Mouse (Mus musculus): ENCODE measurements at regions not wholly inside any gene's neighbourhood (a gene's known extent, or its start where the extent isn't known, plus 50 kb on each side); places are given as distances from the start of the nearest gene placed in this dataset.

- no peak for DNase-seq (ENCODE audit: low spot score in 2 of 2)
Measured at GRCm38 (mm10) chr6:126353346-126353745, 181.9 kb downstream of the Kcna5 start.

- no peak for DNase-seq (ENCODE audit: low spot score in 2 of 2)
Measured at GRCm38 (mm10) chr6:126350476-126350875, 183.8 kb upstream of the Ntf3 start.

- no peak for DNase-seq (ENCODE audit: low spot score in 2 of 2)
Measured at GRCm38 (mm10) chr6:126349905-126350304, 183.2 kb upstream of the Ntf3 start.

- no peak for DNase-seq (ENCODE audit: low spot score in 2 of 2)
Measured at GRCm38 (mm10) chr6:126345221-126345620, 178.5 kb upstream of the Ntf3 start.

- DNase-seq (ENCODE audit: low spot score in 2 of 2): no peak
Measured at GRCm38 (mm10) chr6:126340098-126340610, 173.4 kb upstream of the Ntf3 start.

GRCm38 (mm10) chr6:126337711-126338110 lies 171.0 kb upstream of the Ntf3 start:
- no peak for DNase-seq (ENCODE audit: low spot score in 2 of 2)

GRCm38 (mm10) chr6:126334258-126334657 lies 167.5 kb upstream of the Ntf3 start:
- no peak for DNase-seq (ENCODE audit: low spot score in 2 of 2)

- DNase-seq (ENCODE audit: low spot score in 2 of 2): no peak
Measured at GRCm38 (mm10) chr6:126327187-126327586, 160.5 kb upstream of the Ntf3 start.

GRCm38 (mm10) chr6:126318523-126318922 lies 151.8 kb upstream of the Ntf3 start:
- DNase-seq (ENCODE audit: low spot score in 2 of 2): no peak

GRCm38 (mm10) chr6:126310786-126311480 lies 144.2 kb upstream of the Ntf3 start:
- no peak for DNase-seq (ENCODE audit: low spot score in 2 of 2)

GRCm38 (mm10) chr6:126303086-126303485 lies 136.4 kb upstream of the Ntf3 start:
- no peak for DNase-seq (ENCODE audit: low spot score in 2 of 2)

GRCm38 (mm10) chr6:126291581-126291980 lies 124.9 kb upstream of the Ntf3 start:
- no peak for DNase-seq (ENCODE audit: low spot score in 2 of 2)

GRCm38 (mm10) chr6:126287166-126287565 lies 120.5 kb upstream of the Ntf3 start:
- DNase-seq (ENCODE audit: low spot score in 2 of 2): no peak

- no peak for DNase-seq (ENCODE audit: low spot score in 2 of 2)
Measured at GRCm38 (mm10) chr6:126286201-126286600, 119.5 kb upstream of the Ntf3 start.

- DNase-seq (ENCODE audit: low spot score in 2 of 2): no peak
Measured at GRCm38 (mm10) chr6:126284409-126284808, 117.7 kb upstream of the Ntf3 start.

GRCm38 (mm10) chr6:126280352-126280751 lies 113.6 kb upstream of the Ntf3 start:
- no peak for DNase-seq (ENCODE audit: low spot score in 2 of 2)

- no peak for DNase-seq (ENCODE audit: low spot score in 2 of 2)
Measured at GRCm38 (mm10) chr6:126245986-126246385, 79.3 kb upstream of the Ntf3 start.

GRCm38 (mm10) chr6:126245431-126245830 lies 78.7 kb upstream of the Ntf3 start:
- DNase-seq (ENCODE audit: low spot score in 2 of 2): no peak

GRCm38 (mm10) chr6:126242299-126242698 lies 75.6 kb upstream of the Ntf3 start:
- no peak for DNase-seq (ENCODE audit: low spot score in 2 of 2)

GRCm38 (mm10) chr6:126240256-126240655 lies 73.5 kb upstream of the Ntf3 start:
- no peak for DNase-seq (ENCODE audit: low spot score in 2 of 2)
